Mouse (Mus musculus): ENCODE data around the gene Smtn.

- TF ChIP-seq POLR2A (IDR thresholded peaks at IDR 0.05; ENCODE audit: insufficient read depth, low read length) = no peak
- TF ChIP-seq CTCF (IDR thresholded peaks at IDR 0.05; ENCODE audit: low read depth, low read length) = no peak
- no peak for TF ChIP-seq EP300 (IDR thresholded peaks at IDR 0.05; ENCODE audit: insufficient read depth, low read depth, low read length)
Measured at GRCm38 (mm10) chr11:3471448-3471850, 69.0 kb downstream of the Smtn start.

Data from ES-Bruce4 (cell line).